Mouse (Mus musculus) gastrocnemius, postnatal 36 days (tissue): Measurements from ENCODE around the gene Phactr3. TPM values are rescaled to one million over a fixed set of nuclear protein-coding genes. Genes with fewer than 3 reads are reported as not detected.

ENCODE experiments used
- DNase-seq, 2 experiments: peaks; one replicate each; pipeline ENCODE4 v3.0.0; 2022
- intact Hi-C: fragments of 180-260 bp; cut with DNase I; formaldehyde crosslinking; loops from one replicate; pipeline ENCODE4 v1.15.1; 2025
- total RNA-seq, 2 experiments: library from RNA; stranded (reverse); gene quantifications; 2 replicates each; pipeline ENCODE4 v1.2.3; 2021

Phactr3 gene
- total RNA-seq, 2 experiments from 2014 or later = not detected

- DNase-seq = no peak
- intact Hi-C loops = no loop called here
Measured at GRCm38 (mm10) chr2:178184251-178184650, 65.5 kb downstream of the Phactr3 start.

GRCm38 (mm10) chr2:178184862-178185261, 66.1 kb downstream of the Phactr3 start:
- DNase-seq = no peak
- intact Hi-C loops = no loop called here

- intact Hi-C loops = no loop called here
- DNase-seq = no peak
Measured at GRCm38 (mm10) chr2:178188988-178189387, 70.2 kb downstream of the Phactr3 start.

- DNase-seq = no peak
- intact Hi-C loops = no loop called here
Measured at GRCm38 (mm10) chr2:178192881-178193280, 74.1 kb downstream of the Phactr3 start.

GRCm38 (mm10) chr2:178193445-178193844, 74.7 kb downstream of the Phactr3 start:
- no peak for DNase-seq
- intact Hi-C loops = no loop called here

GRCm38 (mm10) chr2:178194908-178195307, 76.1 kb downstream of the Phactr3 start:
- no peak for DNase-seq

GRCm38 (mm10) chr2:178196038-178196437, 77.3 kb downstream of the Phactr3 start:
- DNase-seq = no peak
- intact Hi-C loops = no loop called here

More at GRCm38 (mm10) chr2:178194908-178195307, 76.1 kb downstream of the Phactr3 start:
- intact Hi-C loops = no loop called here

GRCm38 (mm10) chr2:178197542-178197941, 78.8 kb downstream of the Phactr3 start:
- DNase-seq = no peak
- intact Hi-C loops = no loop called here

GRCm38 (mm10) chr2:178204455-178204854, 85.7 kb downstream of the Phactr3 start:
- intact Hi-C loops = no loop called here
- DNase-seq = no peak

- intact Hi-C loops = no loop called here
Measured at GRCm38 (mm10) chr2:178208186-178208600, 89.4 kb downstream of the Phactr3 start.

GRCm38 (mm10) chr2:178213826-178214225, 95.1 kb downstream of the Phactr3 start:
- DNase-seq = no peak

More at GRCm38 (mm10) chr2:178208186-178208600, 89.4 kb downstream of the Phactr3 start:
- DNase-seq = no peak

GRCm38 (mm10) chr2:178214531-178214930, 95.8 kb downstream of the Phactr3 start:
- intact Hi-C loops = no loop called here
- no peak for DNase-seq

More at GRCm38 (mm10) chr2:178213826-178214225, 95.1 kb downstream of the Phactr3 start:
- intact Hi-C loops = no loop called here

GRCm38 (mm10) chr2:178218461-178218860, 99.7 kb downstream of the Phactr3 start:
- intact Hi-C loops = no loop called here
- DNase-seq = no peak

GRCm38 (mm10) chr2:178219454-178220147, 100.8 kb downstream of the Phactr3 start:
- no peak for DNase-seq

GRCm38 (mm10) chr2:178220148-178220717, 101.5 kb downstream of the Phactr3 start:
- no peak for DNase-seq
- intact Hi-C loops = no loop called here

More at GRCm38 (mm10) chr2:178219454-178220147, 100.8 kb downstream of the Phactr3 start:
- intact Hi-C loops = no loop called here

GRCm38 (mm10) chr2:178221003-178221402, 102.2 kb downstream of the Phactr3 start:
- intact Hi-C loops = no loop called here
- no peak for DNase-seq

GRCm38 (mm10) chr2:178229231-178229630, 110.5 kb downstream of the Phactr3 start:
- intact Hi-C loops = no loop called here
- no peak for DNase-seq

GRCm38 (mm10) chr2:178233487-178233886, 114.7 kb downstream of the Phactr3 start:
- no peak for DNase-seq
- intact Hi-C loops = no loop called here

- intact Hi-C loops = no loop called here
- DNase-seq = no peak
Measured at GRCm38 (mm10) chr2:178237056-178237455, 118.3 kb downstream of the Phactr3 start.

- intact Hi-C loops = no loop called here
- no peak for DNase-seq
Measured at GRCm38 (mm10) chr2:178238503-178238902, 119.7 kb downstream of the Phactr3 start.

GRCm38 (mm10) chr2:178240886-178241285, 122.1 kb downstream of the Phactr3 start:
- DNase-seq = no peak
- intact Hi-C loops = no loop called here

- DNase-seq = no peak
- intact Hi-C loops = no loop called here
Measured at GRCm38 (mm10) chr2:178241374-178241773, 122.6 kb downstream of the Phactr3 start.
